Mouse (Mus musculus) cortical plate, adult 2 months (tissue): Measurements from ENCODE around the gene Arhgef3.

Experiments used
- CTCF ChIP-seq: fragments of 200-500 bp; IDR thresholded peaks from 2 replicates; pipeline ENCODE4 v1.5.1; 2011; ENCODE audit warnings: mild to moderate bottlenecking, control low read depth, low read length; ENCODE audit not compliant: insufficient read depth; ENCODE audit errors: extremely low read depth
- POLR2A ChIP-seq: fragments of 200-500 bp; IDR thresholded peaks from 2 replicates; pipeline ENCODE4 v1.6.1; 2011; ENCODE audit warnings: mild to moderate bottlenecking, low read length, control low read depth; ENCODE audit not compliant: insufficient read depth; ENCODE audit errors: extremely low read depth

DNA sequence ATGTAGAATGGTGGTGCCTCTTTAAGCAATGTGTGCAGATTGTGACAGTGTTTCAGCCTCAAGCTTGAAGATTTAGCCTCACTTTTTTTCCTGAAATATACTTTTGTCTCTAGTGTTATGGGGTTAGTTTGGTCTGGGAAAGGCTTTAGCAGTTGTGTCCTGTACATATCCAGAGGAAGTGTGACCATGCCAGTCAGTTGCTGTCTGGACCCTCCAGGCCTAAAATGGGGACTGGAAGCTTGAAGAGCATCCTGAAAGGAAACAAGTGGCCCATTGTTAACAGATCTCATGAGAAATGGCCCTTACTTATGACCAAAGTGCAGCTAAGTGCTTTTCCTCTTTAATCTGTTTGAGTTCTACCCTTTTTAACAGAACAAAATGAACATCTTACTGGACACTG is 273.9 kb downstream of the Arhgef3 start:
- TF ChIP-seq CTCF (no peak), POLR2A (no peak)
